Mouse (Mus musculus) heart, postnatal 25 days (tissue): ENCODE results near the gene Osbpl9. TPM values are rescaled to one million over a fixed set of nuclear protein-coding genes. Genes with fewer than 3 reads are reported as not detected.

ENCODE experiments used
- DNase-seq: peaks from one replicate; pipeline ENCODE4 v3.0.0; 2022; ENCODE audit warnings: low spot score
- intact Hi-C: fragments of 180-260 bp; cut with DNase I; formaldehyde crosslinking; loops from one replicate; pipeline ENCODE4 v1.15.1; 2025
- total RNA-seq, 2 experiments: library from RNA; stranded (reverse); gene quantifications; 2 replicates each; pipeline ENCODE4 v1.2.3; 2021

Gene Osbpl9
- total RNA-seq, 2 experiments from 2014 or later, result 104 to 105 TPM

GRCm38 (mm10) chr4:109114308-109114707 is 87.8 kb downstream of the Osbpl9 start:
- DNase-seq, result no peak
- intact Hi-C loops, result no loop called here

GRCm38 (mm10) chr4:109112915-109113505 is 89.1 kb downstream of the Osbpl9 start:
- intact Hi-C loops, result no loop called here

GRCm38 (mm10) chr4:109110978-109111377 is 91.1 kb downstream of the Osbpl9 start:
- intact Hi-C loops, result no loop called here
- no peak for DNase-seq

More at GRCm38 (mm10) chr4:109112915-109113505, 89.1 kb downstream of the Osbpl9 start:
- DNase-seq, result no peak

- intact Hi-C loops, result loop anchor here (5.0 kb wide), 1 partner anchor 38 kb away; no protein-coding TSS in a partner anchor
- DNase-seq, result no peak
Observed at GRCm38 (mm10) chr4:109109686-109110085, 92.4 kb downstream of the Osbpl9 start.

- no peak for DNase-seq
- intact Hi-C loops, result loop anchor here (5.0 kb wide), 1 partner anchor 38 kb away; no protein-coding TSS in a partner anchor
Observed at GRCm38 (mm10) chr4:109109012-109109411, 93.1 kb downstream of the Osbpl9 start.

GRCm38 (mm10) chr4:109106594-109106993 is 95.5 kb downstream of the Osbpl9 start:
- DNase-seq, result no peak
- intact Hi-C loops, result loop anchor here (5.0 kb wide), 1 partner anchor 41 kb away; no protein-coding TSS in a partner anchor

- DNase-seq, result no peak
- intact Hi-C loops, result loop anchor here (5.0 kb wide), 1 partner anchor 41 kb away; no protein-coding TSS in a partner anchor
Observed at GRCm38 (mm10) chr4:109106034-109106433, 96.0 kb downstream of the Osbpl9 start.

GRCm38 (mm10) chr4:109105254-109105653 is 96.8 kb downstream of the Osbpl9 start:
- intact Hi-C loops, result loop anchor here (5.0 kb wide), 1 partner anchor 42 kb away; no protein-coding TSS in a partner anchor
- DNase-seq, result no peak

GRCm38 (mm10) chr4:109103145-109103883 is 98.8 kb downstream of the Osbpl9 start:
- DNase-seq, result no peak
- intact Hi-C loops, result no loop called here

GRCm38 (mm10) chr4:109102574-109102973 is 99.5 kb downstream of the Osbpl9 start:
- no peak for DNase-seq
- intact Hi-C loops, result no loop called here

GRCm38 (mm10) chr4:109098861-109099260 is 103.2 kb downstream of the Osbpl9 start:
- intact Hi-C loops, result no loop called here
- no peak for DNase-seq

- intact Hi-C loops, result no loop called here
Observed at GRCm38 (mm10) chr4:109094269-109094668, 107.8 kb downstream of the Osbpl9 start.

GRCm38 (mm10) chr4:109092344-109092743 is 109.7 kb downstream of the Osbpl9 start:
- intact Hi-C loops, result no loop called here

More at GRCm38 (mm10) chr4:109094269-109094668, 107.8 kb downstream of the Osbpl9 start:
- no peak for DNase-seq

GRCm38 (mm10) chr4:109091241-109091777 is 110.8 kb downstream of the Osbpl9 start:
- intact Hi-C loops, result no loop called here

More at GRCm38 (mm10) chr4:109092344-109092743, 109.7 kb downstream of the Osbpl9 start:
- no peak for DNase-seq

GRCm38 (mm10) chr4:109089999-109090398 is 112.1 kb downstream of the Osbpl9 start:
- no peak for DNase-seq
- intact Hi-C loops, result no loop called here

More at GRCm38 (mm10) chr4:109091241-109091777, 110.8 kb downstream of the Osbpl9 start:
- DNase-seq, result no peak

GRCm38 (mm10) chr4:109089171-109089570 is 112.9 kb downstream of the Osbpl9 start:
- intact Hi-C loops, result no loop called here
- DNase-seq, result no peak

GRCm38 (mm10) chr4:109080118-109080517 is 122.0 kb downstream of the Osbpl9 start:
- intact Hi-C loops, result no loop called here
- no peak for DNase-seq

- DNase-seq, result no peak
- intact Hi-C loops, result loop anchor here (5.0 kb wide), 1 partner anchor 73 kb away; no protein-coding TSS in a partner anchor
Observed at GRCm38 (mm10) chr4:109079676-109080075, 122.4 kb downstream of the Osbpl9 start.

GRCm38 (mm10) chr4:109078941-109079340 is 123.1 kb downstream of the Osbpl9 start:
- intact Hi-C loops, result loop anchor here (5.0 kb wide), 1 partner anchor 73 kb away; no protein-coding TSS in a partner anchor

GRCm38 (mm10) chr4:109073296-109073695 is 128.8 kb downstream of the Osbpl9 start:
- DNase-seq, result no peak
- intact Hi-C loops, result no loop called here

More at GRCm38 (mm10) chr4:109078941-109079340, 123.1 kb downstream of the Osbpl9 start:
- no peak for DNase-seq
